Mouse (Mus musculus) intestine, embryonic 14.5 days (tissue): ENCODE data around the gene Bcan. TPM values are rescaled to one million over a fixed set of nuclear protein-coding genes. Genes with fewer than 3 reads are reported as not detected.

Source experiments
- ATAC-seq: fragments of 200-750 bp; cut with Nextera tagmentation; replicated peaks from 2 replicates; pipeline ENCODE4 v1.8.0; 2017; ENCODE audit warnings: low read depth, moderate number of reproducible peaks, moderate TSS enrichment, moderate library complexity; ENCODE audit not compliant: low FRiP score, low TSS enrichment
- DNase-seq: peaks from one replicate; pipeline ENCODE4 v3.0.0-alpha.2; 2018; ENCODE audit warnings: low spot score
- H3K27ac ChIP-seq: fragments of 300-500 bp; sonication (generic); 2 replicates; pipeline ENCODE4 v1.5.1; 2014; ENCODE audit warnings: low read depth, mild to moderate bottlenecking, control low read depth
- H3K27me3 ChIP-seq: fragments of 300-500 bp; sonication (generic); replicated peaks from 2 replicates; pipeline ENCODE4 v1.6.1; 2014; ENCODE audit warnings: low read length, control low read depth; ENCODE audit not compliant: control insufficient read depth, insufficient read depth
- H3K36me3 ChIP-seq: fragments of 300-500 bp; sonication (generic); 2 replicates; pipeline ENCODE4 v1.6.1; 2014; ENCODE audit warnings: low read length, control low read depth; ENCODE audit not compliant: control insufficient read depth, insufficient read depth
- H3K4me1 ChIP-seq: fragments of 300-500 bp; sonication (generic); replicated peaks from 2 replicates; pipeline ENCODE4 v1.6.1; 2014; ENCODE audit warnings: low read length, control low read depth, mixed read lengths; ENCODE audit not compliant: control insufficient read depth, insufficient read depth
- H3K4me2 ChIP-seq: fragments of 300-500 bp; sonication (generic); 2 replicates; pipeline ENCODE4 v1.6.1; 2014; ENCODE audit warnings: low read length
- H3K4me3 ChIP-seq: fragments of 300-500 bp; sonication (generic); 2 replicates; pipeline ENCODE4 v1.5.1; 2014; ENCODE audit warnings: low read depth, low read length, control low read depth, mixed read lengths
- H3K9ac ChIP-seq: fragments of 300-500 bp; sonication (generic); 2 replicates; pipeline ENCODE4 v1.6.1; 2014; ENCODE audit warnings: mild to moderate bottlenecking, low read length
- H3K9me3 ChIP-seq: fragments of 300-500 bp; sonication (generic); 2 replicates; pipeline ENCODE4 v1.6.1; 2016; ENCODE audit warnings: low read length, control low read depth; ENCODE audit not compliant: control insufficient read depth
- WGBS: fragments of 180-500 bp; shearing (Covaris S2); extraction: QIAGEN DNeasy Blood & Tissue Kit; methylation state at CpG from one replicate; pipeline ENCODE4 v1.1.7; 2014; 5-methylcytosine and 5-hydroxymethylcytosine counted together
- polyA plus RNA-seq: library from polyadenylated mRNA; unstranded; fragments of >200 nt; fragmentation: Nextera tagmentation; extraction: Ambion mirVana; gene quantifications from 2 replicates; pipeline ENCODE4 v1.2.1, GENCODE M21; 2014

Bcan gene
- polyA plus RNA-seq, 1 experiment from 2014 or later, result 0.73 TPM

DNA sequence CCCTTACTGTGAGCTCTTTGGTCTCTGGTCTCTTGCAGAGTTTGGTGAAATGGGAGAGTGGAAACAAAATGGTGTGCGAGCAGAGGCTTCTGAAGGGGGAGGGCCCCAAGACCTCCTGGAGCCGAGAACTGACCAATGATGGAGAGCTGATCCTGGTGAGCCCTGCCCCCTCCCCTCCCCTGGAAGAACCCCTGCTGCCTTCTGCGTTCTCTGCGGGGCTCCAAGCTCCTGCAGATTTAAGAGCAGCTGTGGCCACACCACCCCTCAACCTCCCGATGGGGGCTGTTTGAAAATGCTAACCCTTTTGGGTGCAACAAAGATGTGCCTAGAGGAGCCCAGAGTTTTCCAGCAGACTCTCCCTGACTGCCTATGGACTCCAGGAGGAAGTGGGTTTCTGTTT lies 47.6 kb downstream of the Bcan start:
- peak overlapping the region; percentile 38 for H3K9ac ChIP-seq
- peaks cover 37% of the 10 kb centered on the region for H3K4me1 ChIP-seq
- peak overlapping the region; percentile 54 for H3K4me2 ChIP-seq
- 11% methylated on average over 5 of the region's 5 CpGs for WGBS
- H3K27ac ChIP-seq, result peak overlapping the region; percentile 54
- H3K27me3 ChIP-seq, result peaks cover 27% of the 10 kb centered on the region
- ATAC-seq (peak; percentile 37; the same call in 1 of the 2 replicates), DNase-seq (peak; percentile 67)
- H3K9me3 ChIP-seq, result no peaks in the 10 kb centered on the region
- H3K4me3 ChIP-seq, result peak overlapping the region; percentile 32
- H3K36me3 ChIP-seq, result no peaks in the 10 kb centered on the region

DNA sequence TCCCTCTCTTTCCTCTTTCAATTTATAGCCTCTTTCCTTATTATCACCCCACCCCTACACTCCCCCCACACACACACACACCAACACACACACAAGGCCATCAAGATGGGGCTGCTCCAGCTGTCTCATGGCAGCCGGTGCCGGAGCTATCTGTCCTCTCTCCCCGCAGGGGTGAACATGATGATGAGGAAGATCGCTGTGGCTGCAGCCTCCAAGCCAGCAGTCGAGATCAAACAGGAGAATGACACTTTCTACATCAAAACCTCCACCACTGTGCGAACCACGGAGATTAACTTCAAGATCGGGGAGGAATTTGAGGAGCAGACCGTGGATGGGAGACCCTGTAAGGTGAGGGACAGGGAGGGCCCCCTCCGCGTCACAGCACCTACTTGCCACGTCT lies 48.1 kb downstream of the Bcan start:
- Histone ChIP-seq H3K27me3 (peaks cover 27% of the 10 kb centered on the region), H3K4me1 (peaks cover 42% of the 10 kb centered on the region), H3K36me3 (no peaks in the 10 kb centered on the region), H3K9me3 (no peaks in the 10 kb centered on the region), H3K9ac (peak overlapping the region; percentile 38), H3K4me3 (peak overlapping the region; percentile 32), H3K4me2 (peak overlapping the region; percentile 54), H3K27ac (peak overlapping the region; percentile 54; the same call in 1 of the 2 replicates)
- DNase-seq, result no peak
- WGBS, result 21% methylated on average over 12 of the region's 12 CpGs
- no peak for ATAC-seq

DNA sequence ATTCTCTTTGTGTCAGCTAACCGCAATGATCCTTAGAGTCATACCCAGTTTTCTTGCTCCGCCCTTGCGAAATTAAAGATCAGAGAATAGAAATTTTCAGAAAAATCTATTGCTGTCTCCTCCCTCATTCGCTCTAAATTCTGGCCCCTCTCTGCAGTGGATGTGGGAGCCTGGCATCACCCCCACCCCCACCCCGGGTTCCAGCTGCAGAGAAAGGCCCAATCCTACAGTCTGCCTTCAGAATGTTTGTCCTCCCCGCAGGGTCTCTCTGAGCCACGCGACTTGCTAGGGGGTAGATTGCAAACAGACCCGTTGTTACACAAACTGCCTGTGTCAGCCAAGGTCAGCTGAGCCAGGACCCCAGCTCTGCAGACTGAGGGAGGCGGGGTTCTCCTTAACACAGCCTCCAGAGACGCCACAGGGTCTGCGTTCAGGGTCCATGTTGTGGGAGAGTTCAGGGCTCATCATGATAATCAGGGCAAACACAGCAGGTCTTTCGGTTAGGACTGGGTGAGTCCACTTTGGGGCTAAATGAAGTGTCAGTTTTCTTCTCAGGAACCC lies 50.0 kb downstream of the Bcan start:
- H3K27ac ChIP-seq, result no peak overlapping the region

DNA sequence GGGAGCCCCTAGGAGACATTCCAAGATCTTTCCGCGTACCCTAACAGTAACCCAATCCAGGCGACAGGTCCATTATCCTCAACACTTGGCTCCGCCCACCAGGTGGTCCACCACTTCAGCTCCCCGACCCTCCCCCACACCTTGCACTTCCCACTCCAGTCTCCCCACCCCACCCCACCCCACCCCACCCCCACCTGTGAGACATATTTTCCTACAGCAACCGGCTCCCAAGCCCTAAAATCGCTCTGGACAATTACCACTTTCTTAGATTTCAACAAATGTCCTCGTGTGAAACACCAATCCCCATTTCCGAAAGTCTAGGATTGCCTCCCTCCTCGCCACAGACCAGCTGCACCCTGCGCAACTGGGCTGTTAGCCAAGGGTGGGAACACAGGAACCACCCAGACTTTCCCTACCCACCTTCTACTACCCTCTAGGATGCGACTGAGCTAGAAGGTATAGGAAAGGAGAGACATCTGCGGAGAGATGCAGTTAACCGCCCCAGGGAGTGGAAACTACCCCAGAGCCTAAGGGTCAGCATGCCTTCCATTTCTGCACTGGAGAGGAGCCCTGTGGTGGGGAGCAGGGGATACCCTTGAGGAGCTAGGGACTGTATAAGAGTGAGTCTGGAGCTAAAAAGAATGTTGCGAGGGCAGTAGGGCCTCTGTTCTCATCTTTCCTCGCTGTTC lies 50.6 kb downstream of the Bcan start:
- peaks cover 50% of the 10 kb centered on the region for H3K4me1 ChIP-seq
- no peak for ATAC-seq
- no peak overlapping the region for H3K27ac ChIP-seq
- H3K4me3 ChIP-seq, result peak overlapping the region; percentile 10; the same call in 1 of the 2 replicates
- no peak for DNase-seq
- H3K9me3 ChIP-seq, result no peaks in the 10 kb centered on the region
- 21% methylated on average over 16 of the region's 16 CpGs for WGBS
- H3K9ac ChIP-seq, result no peak overlapping the region
- no peaks in the 10 kb centered on the region for H3K36me3 ChIP-seq
- peak overlapping the region; percentile 63 for H3K4me2 ChIP-seq
- H3K27me3 ChIP-seq, result peaks cover 27% of the 10 kb centered on the region

More for the DNA sequence above, 50.0 kb downstream of the Bcan start:
- 17% methylated on average over 13 of the region's 13 CpGs for WGBS
- H3K9ac ChIP-seq, result no peak overlapping the region
- ATAC-seq (no peak), DNase-seq (no peak)
- H3K4me1 ChIP-seq, result peaks cover 50% of the 10 kb centered on the region
- H3K36me3 ChIP-seq, result no peaks in the 10 kb centered on the region
- 0 out of 2 replicates have a peak overlapping the region, but pooled peaks have one; percentile 10 for H3K4me3 ChIP-seq
- peak overlapping the region; percentile 63 for H3K4me2 ChIP-seq
- no peaks in the 10 kb centered on the region for H3K9me3 ChIP-seq
- peaks cover 27% of the 10 kb centered on the region for H3K27me3 ChIP-seq

DNA sequence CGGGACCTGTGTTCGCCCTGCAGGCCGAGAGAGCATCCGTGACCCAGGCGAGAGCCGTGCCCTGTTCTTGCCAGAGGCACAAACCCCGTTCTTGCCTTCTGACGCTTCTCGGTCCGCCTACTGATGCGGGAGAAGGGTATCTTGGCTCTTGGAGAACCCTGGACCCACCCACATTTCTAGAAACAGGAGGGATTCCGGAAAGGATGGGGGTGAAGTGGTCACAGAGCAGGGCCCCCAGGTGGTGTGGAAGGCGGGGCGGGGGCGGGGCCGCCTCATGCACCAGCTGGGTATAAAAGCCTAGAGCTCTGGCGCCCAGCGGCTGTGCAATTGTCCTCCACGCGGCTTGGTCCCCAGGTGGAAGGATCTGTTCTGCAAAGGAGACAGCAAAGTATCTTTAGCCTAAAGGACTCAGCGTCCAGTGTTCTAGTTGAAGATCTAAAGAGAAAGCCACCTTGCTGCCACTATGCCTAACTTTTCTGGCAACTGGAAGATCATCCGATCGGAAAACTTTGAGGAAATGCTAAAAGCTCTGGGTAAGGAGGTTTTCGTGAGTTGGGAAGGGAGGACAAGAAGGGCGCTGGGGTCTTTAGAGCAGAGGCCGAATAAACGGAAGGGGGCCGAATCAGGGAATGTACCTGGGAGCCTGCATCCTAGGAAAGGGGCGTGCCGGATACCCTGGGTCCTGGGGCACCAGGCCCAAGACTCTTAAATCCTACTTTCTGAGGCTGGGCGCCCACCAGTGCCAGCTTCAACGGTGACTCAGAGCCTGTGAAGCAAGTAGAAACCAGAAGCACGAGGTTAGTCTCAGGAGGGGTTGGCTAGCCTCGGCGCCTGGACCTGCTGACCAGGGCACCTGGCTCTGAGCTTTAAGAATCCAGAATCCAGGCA lies 51.4 kb downstream of the Bcan start, which contains the start of gene Crabp2:
TSS of gene Crabp2 (plus strand) at position 289 of the 888 bp plus-strand sequence.
- DNase-seq, result peak; percentile 72
- Histone ChIP-seq H3K4me3 (peak within 1 kb of the TSS; percentile 20), H3K27me3 (peaks cover 27% of the 10 kb centered on the region), H3K4me2 (peak within 1 kb of the TSS; percentile 63), H3K9ac (peak within 1 kb of the TSS; percentile 36; the same call in 1 of the 2 replicates), H3K36me3 (no peaks in the 10 kb centered on the region), H3K9me3 (no peaks in the 10 kb centered on the region), H3K4me1 (peaks cover 50% of the 10 kb centered on the region), H3K27ac (no peak within 1 kb of the TSS)
- ATAC-seq, result no peak; the same call in 1 of the 2 replicates
- 4% methylated on average over 35 of the region's 35 CpGs for WGBS

DNA sequence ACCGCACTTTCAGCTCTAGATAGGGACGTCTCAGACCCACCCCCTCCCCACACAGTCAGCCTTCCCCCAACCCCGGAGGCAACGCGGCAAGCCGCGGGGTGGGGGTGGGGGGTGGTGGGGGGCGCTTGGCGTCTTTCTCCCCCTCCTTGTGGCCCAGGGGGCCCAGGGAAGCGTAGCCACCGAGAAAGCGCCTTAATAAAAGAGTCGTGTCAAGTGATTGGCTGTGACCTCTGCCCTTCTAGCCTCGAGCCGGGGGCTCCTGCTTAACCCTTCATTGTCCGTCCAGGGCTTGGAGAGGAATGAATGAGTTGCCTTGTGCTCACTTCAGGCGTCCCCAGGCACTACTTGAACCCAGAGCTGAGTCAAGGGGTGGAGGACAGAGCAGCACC lies 52.2 kb downstream of the Bcan start:
- peak overlapping the region; percentile 36; the same call in 1 of the 2 replicates for H3K9ac ChIP-seq
- peak overlapping the region; percentile 63 for H3K4me2 ChIP-seq
- H3K36me3 ChIP-seq, result no peaks in the 10 kb centered on the region
- peak overlapping the region; percentile 20 for H3K4me3 ChIP-seq
- peaks cover 46% of the 10 kb centered on the region for H3K4me1 ChIP-seq
- peaks cover 27% of the 10 kb centered on the region for H3K27me3 ChIP-seq
- no peaks in the 10 kb centered on the region for H3K9me3 ChIP-seq
- H3K27ac ChIP-seq, result no peak overlapping the region
- DNase-seq (peak; percentile 66), ATAC-seq (no peak)
- 1% methylated on average over 16 of the region's 17 CpGs for WGBS

DNA sequence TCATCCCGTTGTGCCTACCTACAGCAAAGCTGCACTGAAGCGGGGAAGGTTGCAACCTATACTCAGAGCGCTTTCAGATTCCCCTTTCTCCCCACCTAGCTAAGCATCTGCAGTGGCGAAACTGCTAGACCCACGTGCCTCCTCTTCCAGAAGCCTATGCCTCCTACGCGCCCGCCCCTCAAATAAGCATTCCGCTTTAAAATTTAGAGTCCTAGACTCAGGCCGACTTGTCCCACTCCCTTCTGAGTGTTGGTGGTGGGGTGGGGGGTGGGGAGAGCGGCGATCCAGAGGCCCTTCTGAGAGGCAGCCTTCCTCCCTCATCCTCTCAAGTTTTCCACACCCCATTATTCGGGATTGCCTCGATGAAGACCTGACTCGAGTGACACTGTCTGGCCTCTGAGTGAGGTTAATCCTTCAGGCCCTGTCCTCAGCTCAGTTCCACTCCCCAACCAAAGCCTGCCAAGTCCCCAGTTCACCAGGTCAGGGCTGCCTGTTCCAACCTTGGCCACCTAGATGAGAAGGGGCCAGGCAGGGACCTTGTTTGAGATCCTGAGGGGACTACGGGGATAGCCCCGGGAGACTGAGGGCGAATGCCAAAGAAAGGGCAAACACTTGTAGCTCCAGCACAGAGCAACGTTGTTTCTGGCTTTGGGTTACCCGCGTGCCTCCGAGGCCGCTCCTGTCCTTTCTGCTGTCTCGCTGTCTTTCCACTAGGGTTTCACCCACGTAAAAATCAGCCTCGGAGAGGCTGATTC lies 52.8 kb downstream of the Bcan start:
- WGBS, result 5% methylated on average over 26 of the region's 26 CpGs
- peak overlapping the region; percentile 63 for H3K4me2 ChIP-seq
- ATAC-seq (peak; percentile 9; the same call in 1 of the 2 replicates), DNase-seq (peak; percentile 77)
- peak overlapping the region; percentile 20 for H3K4me3 ChIP-seq
- H3K4me1 ChIP-seq, result peaks cover 41% of the 10 kb centered on the region
- no peak overlapping the region for H3K27ac ChIP-seq
- H3K36me3 ChIP-seq, result peaks cover 5% of the 10 kb centered on the region
- H3K27me3 ChIP-seq, result peaks cover 27% of the 10 kb centered on the region
- H3K9me3 ChIP-seq, result no peaks in the 10 kb centered on the region
- peak overlapping the region; percentile 36; the same call in 1 of the 2 replicates for H3K9ac ChIP-seq

DNA sequence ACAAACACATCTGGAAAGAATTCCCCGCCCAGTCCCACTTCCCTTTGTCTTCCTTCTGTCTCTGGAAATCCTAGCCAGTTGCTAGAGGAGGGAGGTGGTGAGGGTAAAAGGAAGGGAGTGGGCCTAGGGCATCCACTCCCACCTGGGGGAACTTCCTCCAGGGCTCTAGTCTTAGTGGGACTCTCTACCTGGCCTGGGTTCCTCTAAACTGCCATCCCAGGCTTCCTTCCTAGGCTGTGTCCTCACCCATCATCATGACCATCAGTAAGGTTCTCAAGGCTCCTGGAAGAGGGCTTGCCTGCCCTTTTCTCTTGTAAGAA lies 53.5 kb downstream of the Bcan start:
- no peak overlapping the region for H3K4me3 ChIP-seq
- ATAC-seq (no peak), DNase-seq (no peak)
- H3K4me2 ChIP-seq, result no peak overlapping the region
- H3K9me3 ChIP-seq, result no peaks in the 10 kb centered on the region
- H3K9ac ChIP-seq, result no peak overlapping the region
- H3K27me3 ChIP-seq, result peaks cover 27% of the 10 kb centered on the region
- peaks cover 12% of the 10 kb centered on the region for H3K36me3 ChIP-seq
- H3K27ac ChIP-seq, result no peak overlapping the region
- WGBS, result 47% methylated on average over 1 of the region's 1 CpGs
- H3K4me1 ChIP-seq, result peaks cover 37% of the 10 kb centered on the region
